Mouse (Mus musculus): ENCODE results near the gene Map10. TPM values are rescaled to one million over a fixed set of nuclear protein-coding genes. Genes with fewer than 3 reads are reported as not detected.

Gene Map10
- total and polyA plus RNA-seq, 3 experiments = 1.3 to 6.7 (median 2.3) TPM

DNA sequence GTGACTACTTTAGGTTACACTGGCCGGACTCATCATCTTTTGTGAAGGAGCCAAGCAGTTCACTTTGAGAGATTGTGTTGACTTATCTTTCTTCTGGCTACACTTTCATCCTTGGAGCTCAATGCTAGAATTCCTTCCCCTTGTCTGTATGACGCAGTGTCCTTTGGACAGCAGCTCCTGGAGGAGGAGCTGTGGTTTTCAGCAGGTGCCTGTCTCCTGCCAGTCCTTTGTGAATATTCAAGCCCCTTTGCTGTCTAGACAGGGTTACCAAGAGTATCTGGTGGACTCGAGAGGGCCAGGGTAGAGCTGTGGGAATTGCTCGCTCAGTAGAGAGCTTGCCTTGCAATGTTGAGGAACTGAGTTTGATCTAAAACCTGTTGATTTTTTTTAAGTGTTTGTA lies 10.7 kb upstream of the Map10 start:
- no peaks in the 10 kb centered on the region for H3K79me2 ChIP-seq (replicated peaks; ENCODE audit: control insufficient read depth, extremely low read depth, insufficient read depth, poor library complexity, severe bottlenecking)
- no peaks in the 10 kb centered on the region for H3K9me3 ChIP-seq (replicated peaks; ENCODE audit: low read length)
- dilution Hi-C loops (cut with MboI; ENCODE audit: extremely low pct_ligation_motif_present, extremely low pct_unique_long_range_greater_than_20kb, low sequenced_read_pairs) = no loop called here
- DNase-seq (ENCODE audit: extremely low read depth) = no peak
- H3K4me3 ChIP-seq (replicated peaks in 1 of 3; ENCODE audit: low read depth in 2 of 3, low read length in 2 of 3, poor library complexity in 1 of 3) = no peak overlapping the region
- H3K4me2 ChIP-seq (ENCODE audit: insufficient read depth, low read depth, poor library complexity, severe bottlenecking) = no peak overlapping the region
- TF ChIP-seq ZNF384 (IDR thresholded peaks at IDR 0.05; ENCODE audit: low read depth, low read length) (no peak), JUND (conservative IDR thresholded peaks at IDR 0.05; ENCODE audit: low read depth, low read length) (no peak), IRF4 (IDR thresholded peaks at IDR 0.05; ENCODE audit: low read depth, low read length) (no peak), SIN3A (IDR thresholded peaks at IDR 0.05; ENCODE audit: low read length) (no peak), USF2 (conservative IDR thresholded peaks at IDR 0.05; ENCODE audit: low read depth, low read length) (no peak), ELF1 (IDR thresholded peaks at IDR 0.05; ENCODE audit: low read depth, low read length) (no peak), ZMIZ1 (IDR thresholded peaks at IDR 0.05; ENCODE audit: low read depth, low read length) (no peak), USF1 (IDR thresholded peaks at IDR 0.05; ENCODE audit: low read depth, low read length) (no peak), EP300 (IDR thresholded peaks at IDR 0.05; ENCODE audit: low read length) (no peak), MXI1 (IDR thresholded peaks at IDR 0.05; ENCODE audit: low read depth, low read length) (no peak), KAT2A (IDR thresholded peaks at IDR 0.05; ENCODE audit: insufficient replicate concordance, low read length) (no peak), BHLHE40 (IDR thresholded peaks at IDR 0.05; ENCODE audit: low read depth, low read length) (no peak), CHD1 (IDR thresholded peaks at IDR 0.05; ENCODE audit: low read depth, low read length) (no peak), TCF12 (IDR thresholded peaks at IDR 0.05; ENCODE audit: low read depth, low read length) (no peak), RCOR1 (conservative IDR thresholded peaks at IDR 0.05; ENCODE audit: low read depth, low read length) (no peak)
- H3K36me3 ChIP-seq (replicated peaks in 1 of 2; ENCODE audit: control insufficient read depth in 1 of 2, insufficient read depth in 1 of 2, low read length in 1 of 2) = peaks cover 0 to 2% of the 10 kb centered on the region in 2 experiments
- in situ Hi-C loops (cut with MboI; ENCODE audit: low pct_ligation_motif_present, low pct_unique_long_range_greater_than_20kb, low sequenced_read_pairs) = no loop called here
- peaks cover 0 to under 1% of the 10 kb centered on the region in 2 experiments; a peak in 2 of 4 replicates for H3K4me1 ChIP-seq (ENCODE audit: control insufficient read depth in 1 of 2, insufficient read depth in 2 of 2)
- H3K27ac ChIP-seq (ENCODE audit: insufficient read depth, low read depth) = no peak overlapping the region
- peaks cover 7% of the 10 kb centered on the region for H3K27me3 ChIP-seq (replicated peaks)
- H3K9ac ChIP-seq (ENCODE audit: insufficient read depth, low read depth) = no peak overlapping the region

DNA sequence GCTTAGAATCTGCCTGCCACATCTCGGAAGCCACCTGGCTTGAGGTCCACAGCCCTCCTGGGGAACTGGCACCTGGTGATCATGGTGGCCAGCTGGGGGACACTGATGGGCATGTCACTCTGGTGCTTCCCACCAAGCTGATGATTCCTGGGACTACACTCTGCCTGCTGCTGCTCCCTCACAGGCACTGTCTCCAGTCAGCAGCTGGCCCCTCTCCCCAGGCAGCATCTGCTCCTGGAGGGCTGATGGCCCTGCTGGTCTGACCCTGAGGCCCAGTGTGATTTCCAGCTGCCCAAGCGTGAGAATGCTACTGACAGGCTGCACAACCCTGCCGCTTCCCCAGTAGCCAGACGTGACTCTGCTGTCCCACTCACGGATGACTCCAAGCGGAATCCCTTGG lies 9.2 kb upstream of the Map10 start:
- DNase-seq (ENCODE audit: extremely low read depth) = no peak
- Histone ChIP-seq H3K27me3 (replicated peaks) (peaks cover 5% of the 10 kb centered on the region), H3K4me3 (replicated peaks in 1 of 3; ENCODE audit: low read depth in 2 of 3, low read length in 2 of 3, poor library complexity in 1 of 3) (no peak overlapping the region), H3K36me3 (replicated peaks in 1 of 2; ENCODE audit: control insufficient read depth in 1 of 2, insufficient read depth in 1 of 2, low read length in 1 of 2) (peaks cover 0 to 2% of the 10 kb centered on the region in 2 experiments), H3K9ac (ENCODE audit: insufficient read depth, low read depth) (no peak overlapping the region), H3K27ac (ENCODE audit: insufficient read depth, low read depth) (no peak overlapping the region), H3K9me3 (replicated peaks; ENCODE audit: low read length) (no peaks in the 10 kb centered on the region), H3K79me2 (replicated peaks; ENCODE audit: control insufficient read depth, extremely low read depth, insufficient read depth, poor library complexity, severe bottlenecking) (no peaks in the 10 kb centered on the region), H3K4me1 (ENCODE audit: control insufficient read depth in 1 of 2, insufficient read depth in 2 of 2) (peaks cover 0 to 6% of the 10 kb centered on the region in 2 experiments; a peak in 2 of 4 replicates), H3K4me2 (ENCODE audit: insufficient read depth, low read depth, poor library complexity, severe bottlenecking) (no peak overlapping the region)
- dilution Hi-C loops (cut with MboI; ENCODE audit: extremely low pct_ligation_motif_present, extremely low pct_unique_long_range_greater_than_20kb, low sequenced_read_pairs) = no loop called here
- TF ChIP-seq ETS1 (conservative IDR thresholded peaks at IDR 0.05; ENCODE audit: low read depth, low read length) = no peak
- in situ Hi-C loops (cut with MboI; ENCODE audit: low pct_ligation_motif_present, low pct_unique_long_range_greater_than_20kb, low sequenced_read_pairs) = no loop called here

All from CH12.LX (cell line).